Mouse (Mus musculus): ENCODE data around the gene Gpc6.

Gpc6 gene

DNA sequence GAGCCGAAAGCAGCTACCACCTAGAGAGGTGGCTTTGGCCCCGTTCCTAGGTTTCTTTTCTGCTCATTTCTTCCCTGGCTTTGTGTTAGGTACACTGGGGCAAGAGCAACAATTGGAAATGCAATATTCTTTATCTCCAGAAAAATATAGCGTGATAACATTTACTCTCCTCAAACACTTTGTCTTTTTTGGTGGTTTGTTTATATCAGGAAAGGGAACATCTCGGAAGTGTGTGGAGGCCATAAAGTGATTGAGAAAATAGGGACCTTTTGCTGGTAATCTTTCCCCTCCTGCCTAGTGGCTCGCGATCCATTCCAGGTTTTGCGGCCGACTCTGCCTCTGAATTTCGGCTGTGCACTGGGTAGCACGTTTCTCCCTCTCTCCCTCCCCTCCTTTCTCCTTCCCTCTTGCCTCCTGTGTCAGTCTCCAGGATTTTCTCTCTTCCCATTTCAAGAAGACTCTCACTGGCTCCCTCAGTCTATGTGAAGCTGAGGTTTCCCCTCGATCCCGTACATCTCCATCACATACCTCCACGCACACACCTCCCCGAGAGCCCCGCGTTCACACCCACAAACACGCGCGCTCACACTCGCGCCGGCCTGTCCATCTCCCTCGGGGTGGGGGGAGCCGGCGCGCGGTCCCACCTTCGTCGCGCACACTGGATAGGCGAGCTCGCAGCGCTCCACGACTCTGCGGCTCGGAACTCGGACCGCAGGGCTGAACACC, at the start of gene Gpc6:
Gpc6 (plus strand) TSS at position 440 of the 726 bp plus-strand sequence.
- peak; percentile 95 for DNase-seq

DNA sequence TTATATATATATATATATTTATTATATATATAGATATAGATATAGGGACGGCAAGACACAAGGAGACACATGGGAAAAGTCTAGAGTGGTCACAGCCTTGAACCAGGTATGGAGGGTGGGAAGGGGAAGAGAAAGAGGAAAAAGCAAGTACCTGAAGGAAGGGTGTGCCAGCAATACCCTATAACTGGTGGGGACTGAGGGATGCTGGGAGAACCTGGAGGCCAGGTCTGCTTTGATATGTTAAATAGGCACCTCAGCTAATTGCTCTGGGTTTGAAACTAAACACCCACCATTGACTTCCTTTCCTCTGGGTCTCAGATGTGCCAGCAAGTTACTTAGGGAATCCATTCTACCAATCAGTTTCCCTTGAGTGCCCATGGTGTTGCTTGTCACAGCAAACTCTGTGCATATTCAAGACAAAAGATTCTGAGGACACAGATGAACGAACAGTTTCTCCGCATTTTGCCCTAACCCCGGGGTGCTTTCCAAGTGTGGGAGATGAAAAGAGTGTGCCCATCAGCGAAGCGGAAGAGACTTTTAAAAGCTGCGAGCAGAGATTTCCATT, 42.6 kb upstream of the Gpc6 start:
- no peak for DNase-seq

- DNase-seq: no peak
Measured at GRCm38 (mm10) chr14:116894316-116894715, 30.8 kb upstream of the Gpc6 start.

- DNase-seq: no peak
Measured at GRCm38 (mm10) chr14:116897971-116898370, 27.1 kb upstream of the Gpc6 start.

GRCm38 (mm10) chr14:116911768-116912167, 13.3 kb upstream of the Gpc6 start:
- no peak for DNase-seq

DNA sequence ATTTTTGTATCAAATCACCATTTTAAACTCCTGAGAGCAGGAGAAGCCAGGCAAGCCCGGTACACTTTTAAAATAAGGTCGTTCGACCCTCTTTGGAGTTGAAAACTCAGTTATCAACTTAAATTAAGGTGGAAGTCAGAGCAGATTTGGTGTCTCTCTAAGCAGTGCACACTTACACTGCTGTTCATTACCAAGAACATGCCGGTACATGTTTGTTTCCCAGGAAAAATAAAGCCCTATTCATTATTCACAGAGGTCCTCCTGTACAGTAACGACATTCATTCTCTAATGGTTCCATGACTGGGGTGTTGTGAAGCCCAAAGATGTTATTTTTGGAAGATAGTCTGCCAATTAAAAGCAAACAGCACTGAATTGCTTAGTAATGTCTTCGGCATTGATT, 8.2 kb upstream of the Gpc6 start:
- DNase-seq: no peak

DNA sequence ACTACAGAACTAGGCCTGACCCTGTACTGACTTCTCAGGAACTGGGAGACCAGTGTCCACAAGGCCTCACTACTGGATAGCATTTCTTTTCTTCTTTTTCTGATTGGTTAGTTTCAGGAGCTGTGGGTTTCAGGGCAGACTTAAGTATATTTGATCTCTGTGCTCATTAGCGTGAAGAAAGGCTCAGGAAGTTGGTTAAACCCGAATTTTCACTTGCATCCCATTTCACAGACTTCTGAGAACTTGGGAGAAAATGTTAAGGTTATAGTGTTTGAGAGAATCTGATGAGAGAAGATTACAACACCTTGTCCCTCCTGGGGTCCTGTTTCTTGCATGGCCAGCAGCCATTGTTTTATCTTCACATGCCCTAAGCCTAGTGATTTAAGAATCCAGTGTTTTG, 849 bp upstream of the Gpc6 start:
- no peak for DNase-seq

GRCm38 (mm10) chr14:116925691-116926403, 732 bp downstream of the Gpc6 start:
- peak; percentile 66 to 79 for DNase-seq

DNA sequence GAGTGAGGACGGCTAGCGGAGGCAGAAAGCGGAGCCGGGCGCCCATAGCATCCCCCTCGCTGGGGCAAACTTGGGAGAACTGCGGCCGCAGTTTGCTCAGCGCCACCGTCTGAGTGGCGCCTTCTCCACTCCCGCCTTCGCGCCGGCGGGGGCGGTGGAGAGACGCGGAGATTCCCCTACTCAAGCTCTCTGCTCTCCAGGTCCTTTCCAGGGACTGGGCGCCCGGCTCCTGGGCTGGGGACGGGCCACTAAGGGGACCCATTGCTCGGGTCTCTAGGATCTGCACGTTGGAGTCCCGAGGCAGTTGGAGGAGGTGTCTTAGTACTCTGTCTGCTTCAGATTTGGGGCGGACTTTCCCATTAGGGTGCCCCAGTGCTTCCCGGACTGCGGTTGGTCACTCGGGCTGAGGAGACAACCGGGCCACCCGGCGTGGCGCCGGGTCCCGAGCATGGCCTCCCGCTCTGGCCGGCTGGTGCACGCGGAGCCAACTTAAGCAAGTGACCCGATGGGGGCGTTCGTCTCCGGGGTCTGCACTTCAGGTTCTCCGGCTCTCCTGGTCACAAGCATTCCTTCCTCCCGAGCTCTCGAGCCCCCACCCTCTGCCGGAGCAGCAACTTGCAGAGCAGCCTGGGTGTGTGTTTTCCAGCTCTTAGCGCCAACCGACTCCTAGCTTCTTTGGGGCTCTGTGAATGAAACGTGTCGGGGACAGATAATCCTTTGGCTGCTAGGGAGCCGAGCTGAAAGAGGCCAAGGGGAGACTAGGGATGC, 1.5 kb downstream of the Gpc6 start:
- peak; percentile 79 to 89 for DNase-seq

DNA sequence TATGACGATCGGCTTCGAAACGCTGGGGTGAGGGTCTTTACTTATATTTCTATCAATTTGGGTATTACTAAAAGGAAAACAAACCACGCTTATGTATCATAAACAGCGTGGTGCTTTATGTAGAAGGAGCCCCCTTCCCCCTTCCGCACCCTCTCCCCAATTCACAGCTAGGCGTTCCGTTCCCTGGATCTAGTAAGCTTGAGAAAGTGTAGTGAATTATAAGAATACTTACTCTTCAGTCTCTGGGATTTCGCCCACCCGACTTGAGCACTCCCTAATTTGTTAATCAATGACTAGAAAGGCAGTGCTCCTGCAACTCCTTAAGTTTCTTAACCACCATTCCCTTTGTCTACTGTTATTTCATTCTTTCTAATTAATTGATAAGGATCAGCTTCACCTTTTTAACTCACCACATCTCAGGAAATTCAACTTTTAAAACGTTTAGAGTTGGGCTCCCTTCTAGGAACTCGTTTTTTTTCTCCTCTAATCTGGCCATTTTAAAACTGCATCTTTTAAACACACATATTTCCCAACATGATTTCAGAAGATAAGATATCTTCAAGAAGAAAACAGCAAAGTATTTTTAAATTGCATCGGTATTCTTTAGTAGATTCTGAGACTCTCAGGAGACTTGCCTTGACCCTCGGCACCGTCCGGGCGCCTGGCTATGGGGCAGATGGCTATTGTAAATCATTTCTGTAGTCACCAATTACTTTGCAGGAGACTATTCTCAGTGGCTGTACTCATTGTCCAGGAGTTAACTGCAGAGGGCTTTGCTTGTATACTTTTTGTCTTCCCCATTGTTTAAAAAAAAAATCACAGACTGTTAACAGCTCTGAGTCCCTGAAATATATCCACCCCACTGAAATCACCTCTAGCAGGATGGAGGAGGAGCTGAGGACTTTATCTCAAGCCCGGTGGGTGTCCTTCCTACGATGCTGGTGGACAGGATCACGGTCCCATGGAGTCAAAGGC, 2.5 kb downstream of the Gpc6 start:
- DNase-seq: peak; percentile 41 to 65

DNA sequence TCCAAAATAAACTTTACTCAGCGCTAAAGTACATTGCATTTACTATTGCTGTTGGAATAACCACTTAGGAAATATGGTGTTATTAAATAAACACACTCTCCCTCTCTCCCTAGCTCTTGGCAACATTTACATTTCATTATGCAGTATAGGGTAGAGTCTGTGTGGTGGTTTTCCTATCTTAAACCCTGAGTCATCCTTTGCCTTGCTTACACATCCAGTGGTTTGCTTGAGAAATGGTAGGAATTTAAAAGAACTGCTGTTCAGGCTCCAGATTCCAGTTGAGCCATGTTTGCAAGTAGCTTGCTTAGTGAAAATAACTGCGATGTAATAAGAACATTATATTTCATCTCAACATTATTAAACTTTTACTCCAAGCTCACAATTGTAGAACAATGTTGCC, 3.3 kb downstream of the Gpc6 start:
- DNase-seq: no peak

GRCm38 (mm10) chr14:116928796-116929529, 3.8 kb downstream of the Gpc6 start:
- DNase-seq: peak in 1 of 2 experiments; percentile 5

DNA sequence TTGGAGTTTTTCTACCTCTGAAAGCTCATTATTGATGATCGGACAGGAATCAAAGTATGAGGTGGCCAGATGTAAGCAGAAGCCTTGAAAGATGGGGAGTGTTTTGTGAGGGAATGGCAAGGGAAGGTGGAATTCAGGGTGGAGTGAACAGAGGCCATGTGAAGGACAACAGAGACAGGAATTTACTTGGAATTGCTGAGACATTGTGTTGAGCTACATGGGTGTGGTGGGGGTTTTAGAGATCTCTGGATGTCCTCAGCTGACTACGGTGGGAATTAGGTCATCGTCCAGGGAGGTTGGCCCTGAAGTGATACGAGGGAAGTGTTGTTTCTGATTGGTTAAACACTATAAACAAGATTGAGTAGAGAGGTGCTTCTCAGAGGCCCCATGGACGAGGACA, 8.7 kb downstream of the Gpc6 start:
- DNase-seq: no peak

DNA sequence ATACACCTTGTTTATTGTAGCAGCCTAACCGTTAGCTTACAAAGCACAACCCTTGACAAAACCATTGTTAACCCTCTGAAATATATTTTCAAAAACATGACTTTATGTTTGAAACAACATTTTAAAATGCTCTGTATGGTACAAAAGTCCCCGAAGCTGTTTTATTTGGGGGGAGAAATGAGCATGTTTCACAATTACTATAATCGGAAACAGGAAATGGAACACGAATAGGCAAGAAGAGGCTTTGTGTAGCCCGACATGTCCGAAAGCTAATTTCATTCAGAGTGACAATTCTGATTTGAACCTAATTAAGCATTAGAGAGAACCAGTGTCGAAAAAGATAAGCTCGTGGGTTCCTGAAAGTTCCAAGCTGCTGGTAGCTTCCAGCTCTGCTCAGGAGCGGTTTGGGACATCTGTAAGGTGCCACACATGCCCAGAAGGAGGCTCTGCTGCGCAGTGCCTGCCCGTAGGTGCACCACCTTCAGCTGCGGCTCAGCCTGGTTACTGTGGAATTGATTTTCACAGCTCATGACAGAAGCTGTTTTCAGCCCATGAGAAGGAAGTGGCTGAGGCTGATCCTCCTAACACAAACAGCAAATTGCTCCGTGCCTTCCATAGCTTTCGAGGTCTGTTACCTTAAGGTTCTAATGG, 12.9 kb downstream of the Gpc6 start:
- peak; percentile 42 to 69 for DNase-seq

- no peak for DNase-seq
Measured at GRCm38 (mm10) chr14:116938735-116939134, 13.6 kb downstream of the Gpc6 start.

DNA sequence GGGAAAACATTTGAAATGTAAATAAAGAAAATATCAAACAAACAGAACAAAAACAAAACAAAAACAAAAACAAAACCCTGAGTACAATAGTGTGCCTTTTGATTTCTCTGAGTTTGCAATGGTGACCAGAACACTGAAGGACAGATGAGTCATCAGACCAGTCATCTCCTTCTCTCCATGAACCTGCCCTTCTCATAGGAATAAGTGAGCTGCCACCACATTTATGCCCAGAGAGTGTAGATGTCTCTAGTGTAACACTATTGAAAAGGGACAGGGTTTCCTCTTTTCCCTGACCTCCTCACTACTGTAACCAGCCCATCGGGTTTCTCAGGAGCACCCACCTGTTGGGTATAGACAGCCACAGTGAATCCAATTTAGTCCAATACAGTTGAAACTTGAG, 14.4 kb downstream of the Gpc6 start:
- no peak for DNase-seq

DNA sequence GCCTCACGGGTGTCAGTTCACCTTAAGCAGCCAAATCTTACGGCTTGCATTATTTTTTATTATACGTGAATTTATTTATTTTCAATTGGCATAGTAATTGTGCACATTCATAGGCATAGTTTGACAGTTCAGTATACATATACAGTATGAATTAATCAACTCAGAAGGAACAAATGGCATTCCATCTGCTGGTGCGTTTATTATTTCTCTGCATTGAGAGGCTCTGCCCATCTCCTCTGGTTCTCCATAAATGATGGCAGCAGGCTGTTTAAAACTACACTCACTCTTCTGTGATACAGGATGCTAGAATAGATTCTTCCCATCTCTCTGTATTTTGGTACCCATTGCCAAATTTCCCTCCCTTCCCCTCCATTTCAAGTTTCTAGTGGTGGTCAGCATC, 16.7 kb downstream of the Gpc6 start:
- DNase-seq: no peak

GRCm38 (mm10) chr14:116943751-116944150, 18.6 kb downstream of the Gpc6 start:
- peak in 1 of 2 experiments; percentile 13 for DNase-seq

- no peak for DNase-seq
Measured at GRCm38 (mm10) chr14:116945975-116946374, 20.9 kb downstream of the Gpc6 start.

DNA sequence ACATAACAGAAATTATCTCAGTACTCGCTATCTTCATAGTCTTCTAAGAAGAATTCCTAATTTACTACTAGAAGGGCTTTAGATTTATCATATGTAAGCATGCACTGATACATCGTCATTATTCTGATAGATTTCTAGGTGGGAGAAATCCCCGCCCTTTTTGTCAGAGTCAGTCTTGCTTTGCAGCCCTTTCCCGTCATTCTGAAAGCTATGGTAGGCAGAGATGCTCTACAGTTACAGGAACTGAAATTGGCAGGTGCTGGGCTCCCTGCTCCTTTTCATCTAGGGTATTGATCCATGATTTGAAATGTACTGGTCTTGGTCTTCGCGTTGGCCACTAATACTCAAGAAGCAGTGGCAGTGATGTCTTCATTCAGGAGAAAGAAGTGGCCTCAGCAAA, 22.3 kb downstream of the Gpc6 start:
- no peak for DNase-seq

All from kidney, postnatal 4 days (tissue).